Mouse (Mus musculus) frontal cortex, postnatal 10 days (tissue): ENCODE results near the gene Pah.

Experiments
- DNase-seq, 2 experiments: peaks; one replicate each; pipeline ENCODE4 v3.0.0; 2022; ENCODE audit warnings: low spot score in 2 of 2, mixed read lengths in 1 of 2

Pah gene

GRCm38 (mm10) chr10:87521646-87522045 is at the start of gene Pah:
TSS of gene Pah (plus strand) at chr10:87521795.
- DNase-seq, result no peak

DNA sequence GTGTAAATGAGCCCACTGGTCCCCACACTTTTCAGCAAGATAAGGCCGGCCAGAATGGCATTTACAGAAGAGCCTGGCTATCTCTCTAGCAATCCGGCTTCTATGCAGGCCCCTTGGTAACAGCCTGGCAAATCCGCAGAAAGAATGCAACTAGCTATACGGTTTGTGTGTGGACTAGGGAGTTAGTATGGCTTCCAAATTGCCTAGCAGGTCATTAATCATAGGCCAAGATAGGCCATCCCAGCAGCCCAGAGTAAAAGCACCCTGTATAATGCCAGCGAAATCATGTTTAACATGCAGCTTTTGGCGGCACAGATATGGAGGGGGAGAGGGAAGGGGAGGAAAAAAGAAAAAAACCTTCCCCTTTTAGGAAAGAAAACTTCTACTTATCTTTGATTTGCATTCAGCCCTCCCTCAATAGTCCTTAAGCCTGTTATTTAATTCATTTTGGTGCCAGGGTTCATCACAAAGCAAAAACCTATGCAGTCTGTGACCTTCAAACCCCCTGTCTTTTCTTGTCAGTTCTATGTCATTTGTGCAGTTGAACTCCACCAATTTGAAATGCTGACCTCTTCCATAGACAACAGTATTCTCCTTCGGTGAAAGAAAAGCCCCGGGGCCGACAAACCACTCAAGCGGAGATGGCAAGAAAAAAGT is 48.0 kb upstream of the Pah start:
- no peak for DNase-seq

DNA sequence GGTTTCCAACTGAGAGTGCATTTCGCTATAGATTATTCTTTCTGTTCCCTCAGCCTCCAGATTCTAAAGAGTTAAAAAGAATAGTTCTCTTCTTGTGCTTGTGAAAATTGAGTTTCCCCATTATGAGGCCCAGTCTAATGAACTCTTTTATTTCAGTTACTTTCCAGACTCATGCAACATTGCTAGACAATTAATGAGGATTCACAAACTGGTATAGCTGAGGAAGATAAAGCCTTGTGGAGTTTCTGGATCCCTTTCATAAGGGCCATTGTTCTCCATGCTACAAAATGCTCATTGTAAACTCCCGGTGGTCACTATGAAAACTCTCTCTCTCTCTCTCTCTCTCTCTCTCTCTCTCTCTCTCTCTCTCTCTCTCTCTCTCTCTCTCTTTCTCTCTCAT is 46.6 kb upstream of the Pah start:
- DNase-seq, result no peak

GRCm38 (mm10) chr10:87477895-87478294 is 43.7 kb upstream of the Pah start:
- DNase-seq, result no peak

DNA sequence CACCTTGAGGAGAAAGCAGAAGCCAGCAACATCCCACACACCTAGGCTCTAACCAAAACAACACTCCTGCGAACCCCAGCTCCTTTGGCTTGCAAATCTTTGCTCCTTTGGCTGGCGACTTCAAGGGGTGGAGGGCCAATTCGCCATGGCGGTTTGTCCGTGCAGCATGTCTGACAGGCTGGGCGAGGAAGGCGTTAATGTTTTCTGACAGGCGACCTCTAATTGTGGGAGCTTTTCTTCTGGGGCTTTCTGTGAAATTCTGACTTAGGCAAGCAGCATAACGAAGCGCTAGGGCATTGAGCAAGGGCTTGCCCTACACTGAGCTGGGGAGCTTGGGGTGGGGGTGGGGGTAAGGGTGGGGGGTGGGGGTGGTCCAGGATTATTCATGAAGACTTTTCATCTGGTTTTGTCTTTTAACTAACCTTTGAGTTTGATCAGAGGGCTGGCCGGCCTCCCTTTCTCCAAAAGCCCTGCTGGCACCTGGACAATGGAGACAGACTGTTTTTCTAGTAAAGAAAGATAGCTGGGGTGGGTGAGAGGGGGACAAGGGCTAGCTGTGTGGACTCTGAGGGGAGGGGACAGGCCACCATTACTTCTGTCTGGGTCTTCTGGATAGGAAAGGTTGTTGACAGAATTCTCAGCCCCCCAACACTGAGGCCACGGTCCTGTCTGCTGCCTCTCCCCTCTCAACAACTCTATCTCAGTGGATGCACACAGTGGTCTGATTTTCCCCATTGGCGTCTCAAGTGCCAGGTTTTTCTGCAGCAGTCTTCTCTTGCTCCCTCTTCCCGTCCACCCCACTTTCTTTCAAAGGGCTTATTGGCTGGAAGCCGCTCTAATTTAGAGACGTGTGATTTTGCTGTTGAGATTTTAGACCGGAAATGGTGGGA is 36.5 kb upstream of the Pah start:
- DNase-seq, result no peak

DNA sequence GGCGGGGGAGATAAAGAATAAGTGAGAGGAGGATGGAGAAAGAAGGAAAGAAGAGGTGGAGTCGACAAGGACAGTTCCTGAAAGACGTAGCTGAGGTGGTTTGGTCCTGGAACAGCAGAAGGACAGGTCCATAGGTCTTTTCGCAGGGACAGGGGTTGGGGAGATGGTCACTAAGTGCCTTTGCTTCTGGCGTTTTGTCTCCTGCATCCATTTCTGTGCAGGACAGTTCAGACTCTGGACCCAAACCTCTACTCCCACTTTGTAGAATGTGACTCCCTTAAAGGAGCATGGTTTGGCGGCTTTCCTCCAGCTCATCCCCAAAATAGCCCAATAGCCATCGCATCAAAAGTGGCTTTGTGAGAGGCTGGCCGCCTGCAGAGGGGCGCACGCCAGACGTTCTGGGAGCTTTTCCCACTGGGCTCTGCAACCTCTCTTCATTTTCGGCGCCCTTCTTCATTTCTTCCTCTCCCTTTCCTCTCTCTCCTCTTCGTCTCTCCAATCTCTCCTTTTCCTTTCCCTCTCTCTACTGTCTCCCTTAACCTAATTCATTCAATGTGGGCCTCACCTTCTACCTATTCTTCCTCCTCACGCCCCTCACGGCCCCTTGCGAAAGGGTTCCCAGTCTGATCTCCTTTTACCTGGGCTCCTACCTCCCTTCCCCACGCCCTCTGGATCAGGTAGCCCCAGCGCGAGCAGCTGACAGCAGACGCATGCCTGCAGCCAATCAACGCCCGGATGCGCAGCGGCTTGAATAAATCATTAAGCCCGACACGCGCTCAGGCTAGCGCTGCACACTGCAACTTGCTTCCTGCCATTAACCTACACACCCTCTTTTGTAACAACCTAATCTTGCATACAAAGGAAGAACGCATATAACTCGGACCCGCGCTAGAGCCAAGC is 35.6 kb upstream of the Pah start:
- DNase-seq, result no peak

- DNase-seq, result peak; percentile 52 to 56
Observed at GRCm38 (mm10) chr10:87488429-87489145, 33.0 kb upstream of the Pah start.

GRCm38 (mm10) chr10:87489246-87490009 is 32.2 kb upstream of the Pah start:
- peak; percentile 45 to 49 for DNase-seq

DNA sequence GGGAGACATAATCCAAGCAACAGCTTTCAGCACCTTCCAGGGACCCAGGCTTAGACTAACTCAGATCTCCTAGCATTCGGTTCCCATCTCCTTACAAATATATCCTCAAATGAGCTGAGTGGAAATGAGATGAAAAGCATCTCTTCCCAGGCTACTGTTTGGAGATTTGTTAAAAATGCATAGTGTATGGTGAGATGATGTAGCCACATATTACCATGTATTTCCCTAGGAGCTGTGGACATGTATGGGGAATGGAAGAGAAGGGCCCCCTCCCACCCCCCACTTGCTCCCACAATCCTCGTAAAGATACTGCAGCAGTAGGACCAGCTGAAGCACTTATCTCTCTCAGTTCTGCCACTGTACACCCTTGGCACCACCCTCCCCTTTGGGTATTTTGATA is 31.3 kb upstream of the Pah start:
- DNase-seq, result no peak

DNA sequence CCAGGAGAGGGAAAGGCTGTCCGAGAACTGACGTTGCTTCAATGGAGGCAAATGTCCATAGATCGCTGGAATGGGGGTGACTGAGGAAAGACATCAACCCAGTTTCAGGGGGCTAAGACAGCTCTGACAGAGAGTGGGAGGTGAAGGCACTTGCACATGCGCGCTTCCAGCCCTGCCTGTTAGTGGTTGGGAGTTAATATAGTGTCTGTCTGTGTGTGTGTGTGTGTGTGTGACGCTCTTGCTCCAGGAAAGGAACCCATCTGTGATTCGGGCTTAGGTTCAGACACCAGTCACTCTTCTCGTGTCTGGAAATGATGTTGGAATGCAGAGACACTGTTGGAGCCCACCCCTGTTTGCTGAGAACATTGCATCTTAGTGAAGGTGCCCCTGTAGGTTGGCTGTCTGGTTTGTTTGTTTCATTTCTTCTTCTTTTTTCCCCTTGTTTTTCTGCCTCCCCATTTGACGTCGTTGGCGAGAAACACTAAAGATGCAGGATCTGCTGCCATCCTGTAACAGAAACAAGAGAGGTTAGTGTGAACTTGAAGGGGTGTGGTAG is 30.0 kb upstream of the Pah start:
- DNase-seq, result no peak

GRCm38 (mm10) chr10:87492332-87492660 is 29.3 kb upstream of the Pah start:
- no peak for DNase-seq

DNA sequence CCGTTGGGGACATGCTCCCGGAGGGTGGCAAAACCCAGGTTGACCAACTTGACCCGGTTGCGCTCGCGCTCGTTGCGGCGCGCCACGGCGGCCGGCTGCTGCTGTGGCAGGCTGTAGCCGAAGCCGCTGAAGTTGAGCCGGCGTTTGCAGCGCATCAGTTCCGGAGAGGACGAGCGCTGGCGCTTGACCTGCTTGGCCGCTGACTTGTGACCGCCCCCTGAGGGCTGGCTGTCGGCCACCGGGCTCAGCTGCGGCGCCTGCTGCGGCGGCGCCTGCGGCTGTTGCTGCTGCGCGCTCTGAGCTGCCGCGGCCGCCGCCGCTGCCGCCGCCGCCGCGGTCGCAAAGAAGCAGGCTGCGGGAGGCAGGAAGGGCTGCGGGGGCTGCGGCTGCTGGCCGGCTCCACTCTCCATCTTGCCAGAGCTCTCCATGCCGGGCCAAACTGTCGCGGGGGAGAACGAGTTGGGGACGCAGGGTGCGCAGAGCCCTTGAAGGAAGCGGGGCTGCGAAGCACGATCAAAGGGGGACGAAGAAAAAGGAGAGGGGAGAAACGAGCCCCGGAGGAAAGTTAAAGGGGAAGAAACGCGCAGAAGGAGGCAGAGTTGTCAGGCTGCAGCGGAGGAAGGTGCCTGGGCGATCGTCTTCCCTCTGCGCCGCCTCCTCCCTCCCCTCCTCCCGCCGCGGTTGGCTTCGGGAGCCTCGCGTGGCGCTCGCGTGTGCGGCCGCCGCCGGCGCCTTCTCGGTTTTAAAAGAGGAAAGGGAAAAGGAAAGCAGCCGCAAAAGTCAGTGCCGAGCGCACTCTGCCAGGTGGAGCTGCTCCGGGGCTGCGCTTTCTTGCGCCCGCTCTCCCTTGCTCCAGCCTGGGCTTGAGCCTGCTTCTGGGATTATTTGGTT is 28.7 kb upstream of the Pah start:
- peak; percentile 31 to 49 for DNase-seq

DNA sequence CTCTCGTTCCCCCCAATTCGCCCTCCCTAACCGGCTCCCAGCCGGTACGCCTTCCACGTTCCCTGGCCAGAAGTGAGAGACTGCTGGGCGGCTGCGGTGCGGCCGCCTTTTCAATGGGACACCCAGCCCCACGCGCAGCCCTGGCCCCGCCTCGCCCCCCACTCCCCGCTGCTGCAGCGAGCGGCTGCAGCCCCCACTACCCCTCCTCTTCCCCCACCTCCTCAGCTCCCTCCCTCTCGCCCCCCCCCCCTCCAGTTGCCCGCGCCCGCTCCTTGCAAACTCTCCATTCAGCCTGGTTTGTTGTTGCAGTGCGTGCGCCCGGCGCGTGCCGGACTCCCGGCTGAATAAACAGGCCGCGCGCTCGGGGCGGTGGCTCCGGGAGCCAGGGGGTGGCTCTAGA is 28.0 kb upstream of the Pah start, which contains the start of gene Ascl1:
TSS of gene Ascl1 (minus strand) at position 85 of the 400 bp plus-strand sequence.
- no peak for DNase-seq

DNA sequence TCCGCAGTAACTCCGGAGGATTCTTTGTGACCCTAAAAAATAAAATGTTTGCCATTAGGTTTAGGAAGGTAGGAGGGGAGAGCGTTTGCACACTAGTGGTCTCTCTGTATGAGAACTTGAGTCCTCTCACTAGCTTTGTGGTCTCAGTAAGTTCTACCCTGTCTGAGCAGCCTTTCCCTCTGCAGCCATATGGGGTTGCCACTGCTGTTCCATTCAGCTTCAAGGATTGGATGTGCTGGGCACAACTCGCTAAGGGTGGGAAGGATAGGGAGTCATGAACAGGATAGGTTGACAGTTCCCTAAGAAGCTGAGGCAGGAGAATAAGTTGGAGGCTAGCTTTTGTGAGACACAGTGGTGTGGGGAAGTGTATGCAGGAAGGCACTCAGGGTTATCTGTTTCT is 27.4 kb upstream of the Pah start:
- DNase-seq, result no peak

- DNase-seq, result peak; percentile 32 to 50
Observed at GRCm38 (mm10) chr10:87494596-87494995, 27.0 kb upstream of the Pah start.

DNA sequence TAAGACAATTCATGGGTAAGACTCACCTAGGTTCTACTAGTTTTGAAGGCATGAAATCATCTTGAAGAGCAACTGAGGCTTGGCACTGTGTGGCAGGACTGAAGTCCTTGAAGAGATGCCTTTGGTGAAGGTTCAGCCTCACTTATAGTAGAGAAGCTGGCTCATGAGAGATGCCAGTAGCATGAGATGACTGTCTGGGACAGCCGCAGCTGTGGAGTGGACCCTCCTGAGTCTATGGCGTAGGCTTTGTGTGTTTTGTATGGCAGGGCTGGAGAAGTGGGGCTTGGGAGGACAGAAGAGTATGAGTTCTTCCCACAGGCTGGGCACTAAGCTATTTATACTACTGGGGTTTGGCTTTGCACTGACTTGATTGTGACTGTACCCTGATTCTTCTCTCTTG is 24.5 kb upstream of the Pah start:
- DNase-seq, result no peak

DNA sequence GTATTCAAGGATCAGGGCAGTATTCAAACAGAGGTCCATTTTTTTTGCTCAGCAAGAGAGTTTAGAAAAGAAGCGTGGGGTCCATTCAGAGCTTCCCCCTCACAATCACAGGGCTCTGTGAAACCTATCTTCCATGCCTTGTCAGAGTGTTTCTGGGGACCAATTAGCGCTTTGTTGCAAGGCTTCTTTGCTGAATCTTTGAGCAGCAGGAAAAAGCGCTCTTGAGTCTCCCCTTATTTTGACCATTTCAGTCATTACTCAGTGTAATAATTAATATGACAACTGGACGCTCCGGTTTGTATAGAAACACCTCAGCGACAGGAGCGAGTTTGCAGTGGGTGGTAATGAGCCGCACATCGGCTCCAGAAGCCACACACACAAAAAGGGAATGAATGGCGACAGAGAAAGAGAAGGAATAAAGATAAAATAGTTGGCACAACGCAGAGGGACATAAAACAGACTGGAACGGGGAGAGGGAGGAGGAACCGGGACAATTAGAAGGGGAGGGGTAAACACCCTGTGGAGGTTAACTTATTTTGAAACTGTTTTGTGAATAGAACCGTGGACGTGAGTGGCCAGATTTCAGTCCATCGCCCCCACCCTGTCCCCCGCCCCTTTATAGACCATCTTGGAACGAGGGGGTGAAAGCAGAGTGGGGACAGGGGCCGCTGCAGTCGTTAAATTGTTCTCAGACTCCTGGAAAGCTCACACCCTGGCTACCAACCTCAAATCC is 20.5 kb upstream of the Pah start:
- no peak for DNase-seq

DNA sequence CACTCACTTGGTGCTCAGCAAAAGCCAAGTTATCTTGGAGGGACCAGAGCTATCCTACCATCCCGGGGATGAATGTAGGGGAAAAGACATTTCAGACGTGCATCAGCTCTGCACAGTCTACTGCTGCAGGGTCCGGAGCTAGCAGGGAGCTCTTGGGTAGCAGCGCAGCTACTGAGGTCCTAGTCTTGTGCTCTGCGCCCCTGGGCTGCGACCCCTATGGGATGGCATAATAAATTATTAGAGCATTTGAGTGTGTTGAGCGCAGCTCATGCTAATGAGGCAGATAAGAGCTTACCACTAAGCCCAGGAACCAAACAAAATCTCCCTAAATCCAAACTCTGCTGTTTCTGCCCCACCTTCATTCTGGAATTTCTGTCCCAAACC is 19.9 kb upstream of the Pah start:
- no peak for DNase-seq

DNA sequence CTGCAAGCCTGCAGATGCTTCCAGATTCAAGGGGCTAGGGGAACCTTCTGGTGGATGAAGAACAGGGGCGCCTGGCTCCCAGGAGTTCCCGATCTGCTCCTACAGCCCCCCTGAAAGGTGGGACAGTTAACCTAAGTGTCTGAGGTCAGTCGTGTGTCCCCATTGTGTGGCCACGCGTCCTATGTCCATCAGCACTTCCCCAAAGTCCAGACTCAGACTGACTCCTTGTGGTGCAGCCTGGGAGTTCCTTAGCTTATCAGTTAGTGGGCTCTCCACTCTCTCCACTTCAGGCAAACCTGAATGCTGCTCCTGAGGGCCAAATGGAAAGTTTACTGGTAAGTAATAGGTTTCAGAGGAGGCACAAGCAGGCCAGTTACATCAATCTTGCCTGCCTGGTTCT is 19.3 kb upstream of the Pah start:
- DNase-seq, result no peak
